Mouse (Mus musculus) liver, postnatal 0 days (tissue): ENCODE results near the gene Calm1. TPM values are rescaled to one million over a fixed set of nuclear protein-coding genes. Genes with fewer than 3 reads are reported as not detected.

Source experiments
- ATAC-seq: fragments of 200-750 bp; cut with Nextera tagmentation; 2 replicates; pipeline ENCODE4 v1.8.0; 2017; ENCODE audit warnings: mild to moderate bottlenecking, moderate library complexity
- DNase-seq: peaks from one replicate; pipeline ENCODE4 v3.0.0-alpha.2; 2016
- H3K27ac ChIP-seq: fragments of 300-500 bp; sonication (generic); 2 replicates; pipeline ENCODE4 v1.5.1; 2014; ENCODE audit warnings: antibody characterized with exemption, moderate library complexity, mild to moderate bottlenecking, low read depth
- H3K27me3 ChIP-seq: fragments of 300-500 bp; sonication (generic); 2 replicates; pipeline ENCODE4 v1.6.1; 2014; ENCODE audit warnings: low read length, control low read depth, mixed read lengths; ENCODE audit not compliant: insufficient read depth
- H3K36me3 ChIP-seq: fragments of 300-500 bp; sonication (generic); replicated peaks from 2 replicates; pipeline ENCODE4 v1.6.1; 2014; ENCODE audit warnings: mild to moderate bottlenecking, control low read depth, low read length, moderate library complexity, mixed read lengths; ENCODE audit not compliant: insufficient read depth
- H3K4me1 ChIP-seq: fragments of 300-500 bp; sonication (generic); 2 replicates; pipeline ENCODE4 v1.6.1; 2014; ENCODE audit warnings: antibody characterized with exemption, mild to moderate bottlenecking, control low read depth; ENCODE audit not compliant: insufficient read depth
- H3K4me2 ChIP-seq: fragments of 300-500 bp; sonication (generic); 2 replicates; pipeline ENCODE4 v1.6.1; 2014; ENCODE audit warnings: low read depth, mild to moderate bottlenecking, low read length, moderate library complexity, mixed read lengths
- H3K4me3 ChIP-seq: fragments of 300-500 bp; sonication (generic); 2 replicates; pipeline ENCODE4 v1.5.1; 2014; ENCODE audit warnings: low read depth, low read length
- H3K9ac ChIP-seq: fragments of 300-500 bp; sonication (generic); replicated peaks from 2 replicates; pipeline ENCODE4 v1.6.1; 2014; ENCODE audit warnings: mild to moderate bottlenecking, moderate library complexity
- H3K9me3 ChIP-seq: fragments of 300-500 bp; sonication (generic); 2 replicates; pipeline ENCODE4 v1.6.1; 2016; ENCODE audit warnings: mild to moderate bottlenecking, control low read depth, low read length, mixed read lengths
- CTCF ChIP-seq: sonication (generic); IDR thresholded peaks from 2 replicates; pipeline ENCODE4 v1.5.1; 2016; ENCODE audit warnings: antibody characterized with exemption, low read depth
- EP300 ChIP-seq: IDR thresholded peaks from 2 replicates; pipeline ENCODE4 v1.6.1; 2016; ENCODE audit warnings: antibody characterized with exemption, low read depth, mild to moderate bottlenecking
- WGBS: fragments of 180-500 bp; shearing (Covaris S2); extraction: QIAGEN DNeasy Blood & Tissue Kit; methylation state at CpG from one replicate; pipeline ENCODE4 v1.1.7; 2014; ENCODE audit not compliant: insufficient replicate concordance; 5-methylcytosine and 5-hydroxymethylcytosine counted together
- polyA plus RNA-seq: library from polyadenylated mRNA; unstranded; fragments of >200 nt; fragmentation: Nextera tagmentation; extraction: Ambion mirVana; gene quantifications from 2 replicates; pipeline ENCODE4 v1.2.1, GENCODE M21; 2015

Calm1 gene
- polyA plus RNA-seq, 1 experiment from 2014 or later, result 482 TPM

DNA sequence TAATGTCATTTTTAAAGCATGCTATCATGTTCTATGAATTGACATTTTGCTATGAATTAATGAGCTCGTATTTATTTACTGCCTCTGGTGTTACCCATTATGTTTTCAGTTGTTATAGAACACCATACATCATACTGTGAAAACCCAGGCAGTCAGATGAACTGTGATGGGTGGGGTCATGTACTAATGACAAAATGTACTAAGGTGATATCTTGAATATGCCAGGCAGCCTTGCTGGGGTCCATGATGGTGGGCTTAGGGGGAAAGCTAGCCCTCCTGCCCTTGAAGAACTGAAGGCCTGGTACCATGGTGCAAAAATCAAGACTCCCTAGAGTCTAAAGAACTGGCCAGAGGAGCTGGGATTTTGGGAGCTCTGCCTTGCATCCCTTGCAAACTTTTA, 31.7 kb upstream of the Calm1 start:
- peaks cover 12% of the 10 kb centered on the region for H3K4me1 ChIP-seq
- WGBS, result 80% methylated on average over 1 of the region's 1 CpGs
- H3K4me3 ChIP-seq, result no peak overlapping the region
- no peaks in the 10 kb centered on the region for H3K36me3 ChIP-seq
- TF ChIP-seq EP300 (no peak), CTCF (no peak)
- ATAC-seq, result no peak
- no peak for DNase-seq
- H3K27ac ChIP-seq, result 0 out of 2 replicates have a peak overlapping the region, but pooled peaks have one; percentile 67
- no peaks in the 10 kb centered on the region for H3K9me3 ChIP-seq
- H3K9ac ChIP-seq, result no peak overlapping the region
- 0 out of 2 replicates have a peak overlapping the region, but pooled peaks have one; percentile 74 for H3K4me2 ChIP-seq
- no peaks in the 10 kb centered on the region for H3K27me3 ChIP-seq

DNA sequence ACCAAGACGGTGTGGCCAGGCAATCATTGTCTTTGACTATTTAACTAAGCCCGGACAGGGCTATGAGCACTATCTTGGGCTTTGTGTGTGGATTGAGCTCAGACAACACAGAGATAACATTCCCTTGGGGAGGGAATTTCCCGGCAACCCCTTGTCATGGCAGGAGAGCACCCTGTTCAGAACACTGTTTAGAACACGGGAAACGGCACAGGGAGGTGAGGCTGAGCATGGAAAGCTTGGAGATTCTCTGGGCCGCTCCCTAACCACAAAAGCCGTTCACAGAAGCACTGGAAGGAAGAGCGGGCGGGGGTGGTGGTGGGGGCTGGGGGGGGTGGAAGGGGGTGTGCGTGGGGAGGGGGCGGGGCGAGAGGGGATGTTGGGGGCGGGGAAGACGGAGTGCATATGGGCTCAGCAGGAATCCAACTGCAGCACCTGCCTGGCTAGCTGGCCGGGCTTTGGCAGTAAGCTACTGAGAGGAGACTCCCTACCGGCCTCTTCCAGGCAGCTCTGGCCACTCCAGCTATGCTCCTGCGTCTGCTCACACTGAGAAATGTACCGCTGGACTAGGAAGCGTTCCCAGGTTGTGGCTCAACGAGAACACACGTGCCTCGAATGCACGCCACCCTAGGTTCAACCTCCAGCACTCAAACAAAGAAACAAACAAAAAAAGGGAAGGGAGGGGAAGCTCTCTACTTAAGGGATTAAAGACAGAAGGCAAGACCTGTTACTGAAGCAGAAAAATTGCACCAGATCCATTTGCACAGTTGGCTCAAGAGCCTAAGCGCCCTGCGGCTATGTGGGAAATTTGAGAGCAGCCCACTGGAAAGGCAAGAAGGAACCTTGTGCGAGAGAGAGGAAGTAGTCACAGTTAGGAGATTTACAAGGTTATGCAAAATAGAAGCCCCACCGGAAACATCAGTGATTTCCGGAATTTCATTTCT, 31.0 kb upstream of the Calm1 start:
- Histone ChIP-seq H3K4me2 (peak overlapping the region; percentile 74), H3K9me3 (no peaks in the 10 kb centered on the region), H3K4me3 (peak overlapping the region; percentile 29; the same call in 1 of the 2 replicates), H3K27me3 (no peaks in the 10 kb centered on the region), H3K9ac (peak overlapping the region; percentile 51), H3K4me1 (peaks cover 12% of the 10 kb centered on the region), H3K36me3 (no peaks in the 10 kb centered on the region), H3K27ac (peak overlapping the region; percentile 67)
- TF ChIP-seq CTCF (no peak), EP300 (0 out of 2 replicates have a peak, but pooled peaks have one; percentile 13)
- ATAC-seq (peak; percentile 61), DNase-seq (peak; percentile 30)
- 5% methylated on average over 27 of the region's 28 CpGs for WGBS

- ATAC-seq (no peak), DNase-seq (no peak)
- no peaks in the 10 kb centered on the region for H3K9me3 ChIP-seq
- no peak overlapping the region for H3K27ac ChIP-seq
- H3K4me1 ChIP-seq, result peaks cover 12% of the 10 kb centered on the region
- no peak overlapping the region for H3K9ac ChIP-seq
- no peak overlapping the region for H3K4me2 ChIP-seq
- 58% methylated on average over 7 of the region's 7 CpGs for WGBS
- H3K4me3 ChIP-seq, result no peak overlapping the region
- H3K36me3 ChIP-seq, result no peaks in the 10 kb centered on the region
- TF ChIP-seq EP300 (no peak), CTCF (no peak)
- no peaks in the 10 kb centered on the region for H3K27me3 ChIP-seq
Observed at GRCm38 (mm10) chr12:100172481-100172880, 26.8 kb upstream of the Calm1 start.

DNA sequence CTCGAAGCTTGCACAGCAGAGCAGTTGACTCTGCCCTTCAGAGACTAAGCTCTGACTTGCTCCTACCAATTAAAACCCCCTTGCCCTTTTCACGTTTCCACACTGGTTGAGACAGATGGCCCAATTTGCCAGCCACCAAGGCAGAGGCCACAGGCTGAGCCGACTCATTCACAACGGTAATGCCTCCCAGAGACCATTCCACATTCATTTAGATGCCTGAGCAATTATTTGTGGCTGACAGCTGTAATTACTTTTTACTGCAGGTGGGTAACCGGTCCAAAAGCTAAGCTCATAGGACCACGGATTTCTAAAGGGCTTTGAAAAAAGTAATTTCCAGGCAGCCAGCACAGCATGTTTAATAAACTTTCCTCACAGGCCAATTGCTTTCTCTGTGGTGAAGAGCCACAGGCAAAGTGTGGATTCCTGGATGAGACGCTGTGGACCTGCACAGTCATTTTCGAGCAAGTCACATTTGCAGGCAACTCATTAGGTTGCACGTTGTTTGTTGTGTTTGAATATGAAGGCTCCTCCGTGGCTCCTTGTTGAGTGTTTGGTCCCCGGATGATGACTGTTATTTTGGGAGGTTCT, 22.7 kb upstream of the Calm1 start:
- no peak overlapping the region for H3K27ac ChIP-seq
- no peaks in the 10 kb centered on the region for H3K4me1 ChIP-seq
- H3K9ac ChIP-seq, result no peak overlapping the region
- DNase-seq, result no peak
- no peak overlapping the region for H3K4me2 ChIP-seq
- WGBS, result 72% methylated on average over 11 of the region's 11 CpGs
- no peaks in the 10 kb centered on the region for H3K36me3 ChIP-seq
- no peaks in the 10 kb centered on the region for H3K27me3 ChIP-seq
- no peak overlapping the region for H3K4me3 ChIP-seq
- H3K9me3 ChIP-seq, result no peaks in the 10 kb centered on the region
- ATAC-seq, result no peak
- TF ChIP-seq EP300 (no peak), CTCF (no peak)

DNA sequence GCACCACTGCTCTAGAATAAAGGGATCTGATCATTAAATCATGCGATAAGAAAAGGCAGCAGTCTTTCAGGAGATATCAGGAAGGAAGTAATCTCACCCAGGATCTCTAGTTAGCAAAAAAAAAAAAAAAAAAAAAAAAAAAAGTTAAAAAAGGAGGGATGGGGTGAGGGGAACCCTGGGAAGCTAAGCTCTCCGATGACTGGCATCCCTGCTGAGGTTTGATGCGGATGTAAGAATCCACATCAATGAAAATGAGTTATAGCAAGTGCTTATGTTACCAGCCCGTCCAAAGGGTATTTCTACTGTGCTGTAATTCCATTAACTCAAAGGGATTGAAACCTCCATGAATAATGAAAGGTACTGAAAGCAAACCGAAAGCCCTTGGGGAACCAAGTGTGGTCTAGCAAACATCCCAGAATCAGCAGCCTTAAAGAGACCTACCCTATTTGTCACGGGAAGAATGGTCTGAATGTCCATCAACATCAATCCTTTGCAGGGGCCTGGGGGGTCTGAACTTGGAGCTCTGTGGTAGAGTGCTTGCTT, 20.3 kb upstream of the Calm1 start:
- DNase-seq (no peak), ATAC-seq (no peak)
- no peaks in the 10 kb centered on the region for H3K36me3 ChIP-seq
- H3K27ac ChIP-seq, result no peak overlapping the region
- 67% methylated on average over 6 of the region's 6 CpGs for WGBS
- no peaks in the 10 kb centered on the region for H3K4me1 ChIP-seq
- H3K9me3 ChIP-seq, result no peaks in the 10 kb centered on the region
- TF ChIP-seq EP300, result no peak
- TF ChIP-seq CTCF, result no peak
- H3K4me2 ChIP-seq, result no peak overlapping the region
- no peak overlapping the region for H3K4me3 ChIP-seq
- H3K9ac ChIP-seq, result no peak overlapping the region
- no peaks in the 10 kb centered on the region for H3K27me3 ChIP-seq

DNA sequence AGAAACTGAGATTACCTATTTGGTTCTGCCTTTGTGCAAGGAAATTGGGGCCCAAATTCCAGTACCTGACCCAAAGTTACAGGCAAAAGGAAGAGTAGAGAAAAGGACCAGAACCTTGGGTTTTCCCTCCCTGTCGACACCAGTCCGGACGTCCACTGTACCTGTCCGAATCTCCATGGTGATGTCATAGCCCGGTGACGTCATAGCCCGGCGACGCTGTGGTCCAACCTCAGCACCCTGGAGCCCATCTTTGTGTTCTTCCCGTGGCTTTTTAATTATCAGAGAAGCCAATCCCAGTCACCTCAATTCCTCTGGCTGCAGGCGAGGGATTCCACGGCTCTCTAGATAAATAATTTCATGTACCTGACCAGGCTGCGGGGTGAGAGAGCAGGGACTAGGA, 18.4 kb upstream of the Calm1 start:
- H3K4me2 ChIP-seq, result no peak overlapping the region
- no peaks in the 10 kb centered on the region for H3K36me3 ChIP-seq
- no peak overlapping the region for H3K4me3 ChIP-seq
- DNase-seq (no peak), ATAC-seq (no peak)
- no peak for TF ChIP-seq EP300
- no peak for TF ChIP-seq CTCF
- 0 out of 2 replicates have a peak, but pooled peaks cover 3% of the 10 kb centered on the region for H3K4me1 ChIP-seq
- H3K9me3 ChIP-seq, result no peaks in the 10 kb centered on the region
- H3K27me3 ChIP-seq, result no peaks in the 10 kb centered on the region
- WGBS, result 75% methylated on average over 13 of the region's 13 CpGs
- H3K27ac ChIP-seq, result no peak overlapping the region
- no peak overlapping the region for H3K9ac ChIP-seq
